Mouse (Mus musculus) gonadal fat pad, adult 2 months (tissue): Measurements from ENCODE around the gene Olfr1297. TPM values are rescaled to one million over a fixed set of nuclear protein-coding genes. Genes with fewer than 3 reads are reported as not detected.

Experiments used
- DNase-seq: peaks from one replicate; pipeline ENCODE4 v3.0.0-alpha.2; 2012; ENCODE audit warnings: low read depth
- polyA plus RNA-seq: library from polyadenylated mRNA; depleted of rRNA; stranded (reverse); fragments of >200 nt; gene quantifications from 2 replicates; pipeline ENCODE4 v1.2.3, GENCODE M21; 2012; rRNA removed

The Olfr1297 gene
- not detected in 2 replicates for polyA plus RNA-seq

- no peak for DNase-seq
These were observed at the start of gene Olfr1297 for GRCm38 (mm10) chr2:111626397-111626796. TSS of gene Olfr1297 (minus strand) at chr2:111626497.

DNA sequence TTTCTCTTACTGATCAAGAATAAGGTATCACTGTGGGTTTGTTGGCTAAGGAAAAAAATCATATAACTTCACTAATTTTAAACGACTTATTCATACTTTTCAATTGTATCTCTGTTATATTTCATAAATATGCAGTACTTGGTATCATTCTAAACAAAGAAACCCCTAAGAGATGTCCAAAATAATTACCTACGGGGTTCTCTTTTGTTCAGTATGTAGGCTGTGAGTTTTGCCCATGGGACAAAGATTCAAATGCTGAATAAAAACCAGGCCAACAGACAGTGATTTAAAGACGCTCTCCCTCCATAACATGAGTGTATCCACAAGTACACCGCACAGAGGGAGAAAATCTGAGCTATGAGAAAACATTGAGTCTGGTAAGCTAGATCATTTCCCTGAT is 34.8 kb upstream of the Olfr1297 start, which contains the start of gene Olfr1299:
Gene Olfr1299 (plus strand): TSS at position 301 of the 400 bp plus-strand sequence.
- DNase-seq: no peak

DNA sequence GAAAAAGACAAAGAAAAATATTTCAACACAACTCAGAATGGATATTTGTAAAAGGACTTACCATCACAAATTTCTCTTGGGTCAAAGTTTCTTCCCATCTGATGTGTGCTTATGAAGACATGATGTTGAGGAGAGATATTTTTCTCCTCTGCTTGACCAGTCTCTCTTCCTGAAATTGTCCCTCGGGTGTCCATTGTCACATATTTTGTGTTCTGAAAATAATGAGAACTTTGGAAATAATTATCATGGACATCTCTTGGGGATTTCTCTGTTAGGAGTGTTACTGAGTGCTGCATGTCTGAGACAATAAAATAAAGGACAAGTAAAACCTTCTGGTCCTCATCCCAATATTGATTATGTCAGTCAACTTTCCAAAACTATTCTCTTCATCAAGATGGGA is 22.8 kb upstream of the Olfr1297 start, which contains the start of gene Olfr1298:
Gene Olfr1298 (minus strand): TSS at position 101 of the 400 bp plus-strand sequence.
- DNase-seq: no peak

DNA sequence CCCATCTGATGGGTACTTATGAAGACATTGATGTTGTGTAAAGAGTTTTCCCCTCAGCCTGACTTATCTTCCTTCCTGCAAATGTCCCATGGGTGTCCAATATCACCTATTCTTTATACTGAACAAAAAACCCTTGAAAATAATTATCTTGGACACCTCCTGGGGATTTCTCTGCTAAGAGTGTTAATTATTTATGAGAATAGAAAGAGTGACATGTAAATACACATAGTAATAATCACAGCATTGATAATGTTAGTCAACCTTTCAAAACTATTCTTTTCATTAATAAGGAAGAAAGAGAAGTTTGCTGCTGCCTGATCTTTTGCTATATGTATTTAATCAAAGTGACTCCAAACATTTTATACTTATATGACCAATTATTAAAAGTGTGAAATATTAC is 56.7 kb downstream of the Olfr1297 start, which contains the start of gene Olfr1295:
Gene Olfr1295 (minus strand): TSS at position 101 of the 400 bp plus-strand sequence.
- no peak for DNase-seq

Other genes with a start within 250 kb of the Olfr1297 start
- gene Olfr1286, start 203.4 kb downstream of the Olfr1297 start, polyA plus RNA-seq: not detected in 2 replicates
- gene Olfr1287, start 177.4 kb downstream of the Olfr1297 start, polyA plus RNA-seq: not detected in 2 replicates
- gene Olfr1288, start 152.4 kb downstream of the Olfr1297 start, polyA plus RNA-seq: not detected in 2 replicates
- gene Olfr1289, start 145.7 kb downstream of the Olfr1297 start, polyA plus RNA-seq: not detected in 2 replicates
- not detected in 2 replicates for gene Olfr1290, start 132.7 kb downstream of the Olfr1297 start, polyA plus RNA-seq
- gene Olfr1291-ps1, start 129.3 kb downstream of the Olfr1297 start, polyA plus RNA-seq: not detected in 2 replicates
- not detected in 2 replicates for gene Olfr1293-ps, start 101.3 kb downstream of the Olfr1297 start, polyA plus RNA-seq
- gene Olfr1294, start 86.2 kb downstream of the Olfr1297 start, polyA plus RNA-seq: not detected in 2 replicates
- gene Olfr1295, start 56.8 kb downstream of the Olfr1297 start, polyA plus RNA-seq: not detected in 2 replicates
- not detected in 2 replicates for gene Olfr1298, start 22.7 kb upstream of the Olfr1297 start, polyA plus RNA-seq
- not detected in 2 replicates for gene Olfr1299, start 34.9 kb upstream of the Olfr1297 start, polyA plus RNA-seq
- not detected in 2 replicates for gene Olfr1301, start 124.5 kb upstream of the Olfr1297 start, polyA plus RNA-seq
- gene Olfr1302, start 150.9 kb upstream of the Olfr1297 start, polyA plus RNA-seq: not detected in 2 replicates
- not detected in 2 replicates for gene Olfr1303, start 193.8 kb upstream of the Olfr1297 start, polyA plus RNA-seq